Mouse (Mus musculus) ES-E14 (cell line): ENCODE measurements around the gene Pclo. TPM values are rescaled to one million over a fixed set of nuclear protein-coding genes. Genes with fewer than 3 reads are reported as not detected.
"Not testable (repeated sequence)": the region's sequence is repeated elsewhere in the genome, so short reads cannot be mapped to it uniquely, and the experiment has no call there.

Experiments used
- DNase-seq: peaks from one replicate; pipeline ENCODE4 v3.0.0-alpha.2; 2013; ENCODE audit warnings: low read depth, low spot score
- H3K27ac ChIP-seq: 2 replicates; pipeline ENCODE4 v1.5.1; 2012; ENCODE audit warnings: low read depth, mild to moderate bottlenecking, low read length, moderate library complexity, mixed read lengths; ENCODE audit not compliant: poor library complexity, insufficient read depth, severe bottlenecking
- H3K36me3 ChIP-seq: 2 replicates; pipeline ENCODE4 v1.6.1; 2012; ENCODE audit warnings: mild to moderate bottlenecking, low read length, moderate library complexity, mixed read lengths; ENCODE audit not compliant: control insufficient read depth, poor library complexity, insufficient read depth, severe bottlenecking
- H3K4me1 ChIP-seq, 2 experiments: fragments of 150-350 bp in 1 of 2; sonication (generic) in 1 of 2; 2 replicates each; pipeline ENCODE4 v1.6.1; 2012; ENCODE audit warnings: low read length in 2 of 2, mild to moderate bottlenecking in 1 of 2, mixed read lengths in 1 of 2; ENCODE audit not compliant: control insufficient read depth in 2 of 2, insufficient read depth in 2 of 2, poor library complexity in 1 of 2
- H3K4me3 ChIP-seq, 2 experiments: fragments of 150-350 bp in 1 of 2; sonication (generic) in 1 of 2; 2 replicates each; pipeline ENCODE4 v1.5.1; 2012; ENCODE audit warnings: low read length in 2 of 2, low read depth in 1 of 2, mild to moderate bottlenecking in 1 of 2, mixed read lengths in 1 of 2; ENCODE audit not compliant: insufficient read depth in 1 of 2, poor library complexity in 1 of 2, severe bottlenecking in 1 of 2
- H3K9ac ChIP-seq: 2 replicates; pipeline ENCODE4 v1.6.1; 2012; ENCODE audit warnings: low read depth, mild to moderate bottlenecking, low read length, mixed read lengths; ENCODE audit not compliant: poor library complexity, insufficient read depth, severe bottlenecking
- H3K9me3 ChIP-seq: fragments of 150-350 bp; sonication (generic); 2 replicates; pipeline ENCODE4 v1.6.1; 2012; ENCODE audit warnings: low read depth, mild to moderate bottlenecking, low read length; ENCODE audit not compliant: control insufficient read depth, insufficient read depth
- CHD2 ChIP-seq: IDR thresholded peaks from 2 replicates; pipeline ENCODE4 v1.6.1; 2014; ENCODE audit warnings: mild to moderate bottlenecking, low read depth, low read length, inconsistent platforms
- HCFC1 ChIP-seq: IDR thresholded peaks from 2 replicates; pipeline ENCODE4 v1.6.1; 2012; ENCODE audit warnings: low read length, inconsistent platforms, borderline replicate concordance; ENCODE audit not compliant: insufficient read depth
- MAFK ChIP-seq: IDR thresholded peaks from 2 replicates; pipeline ENCODE4 v1.6.1; 2014; ENCODE audit warnings: mild to moderate bottlenecking, low read depth, low read length, inconsistent platforms; ENCODE audit not compliant: insufficient read depth
- ZC3H11A ChIP-seq: IDR thresholded peaks from 2 replicates; pipeline ENCODE4 v1.6.1; 2012; ENCODE audit warnings: low read depth, mild to moderate bottlenecking, inconsistent platforms, low read length, borderline replicate concordance
- ZNF384 ChIP-seq: IDR thresholded peaks from 2 replicates; pipeline ENCODE4 v1.6.1; 2012; ENCODE audit warnings: low read depth, low read length, inconsistent platforms
- in situ Hi-C, 2 experiments: fragments of 600-800 bp; cut with MboI; formaldehyde crosslinking; loops; one replicate each; pipeline ENCODE4 v1.15.1; 2025; ENCODE audit warnings: low sequenced_read_pairs in 2 of 2, inconsistent platforms in 1 of 2; ENCODE audit not compliant: unreplicated experiment in 2 of 2
- total RNA-seq: library from RNA; depleted of rRNA; stranded (reverse); fragments of 300-350 nt; gene quantifications from 2 replicates; pipeline ENCODE4 v1.2.3, GENCODE M21; 2012; rRNA removed

Pclo gene
- 0.27 and 0.48 TPM in 2 replicates for total RNA-seq

- in situ Hi-C loops = no loop called here
- Histone ChIP-seq H3K36me3 (no peaks in the 10 kb centered on the region), H3K4me1 (no peaks in the 10 kb centered on the region), H3K9me3 (no peaks in the 10 kb centered on the region), H3K27ac (peak within 1 kb of the TSS; percentile 44; the same call in 1 of the 2 replicates), H3K4me3 (peak within 1 kb of the TSS; percentile 89 to 97), H3K9ac (peak within 1 kb of the TSS; percentile 89)
- TF ChIP-seq HCFC1 (peak; percentile 90), ZNF384 (no peak)
- DNase-seq = peak; percentile 60
Observed at GRCm38 (mm10) chr5:14514631-14515523, at the start of gene Pclo. Pclo (plus strand) TSS chr5:14514918.

GRCm38 (mm10) chr5:14494431-14494830, 20.3 kb upstream of the Pclo start:
- H3K9me3 ChIP-seq, H3K9ac ChIP-seq, H3K4me3 ChIP-seq, in situ Hi-C loops, H3K27ac ChIP-seq, H3K36me3 ChIP-seq, H3K4me1 ChIP-seq: not testable (repeated sequence)
- peak; percentile 16 for DNase-seq

GRCm38 (mm10) chr5:14508522-14508921, 6.2 kb upstream of the Pclo start:
- Histone ChIP-seq H3K4me1 (no peaks in the 10 kb centered on the region), H3K36me3 (no peaks in the 10 kb centered on the region), H3K27ac (no peak overlapping the region), H3K9ac (no peak overlapping the region), H3K9me3 (no peaks in the 10 kb centered on the region), H3K4me3 (no peak overlapping the region)
- TF ChIP-seq ZNF384 (no peak), CHD2 (no peak), MAFK (no peak), HCFC1 (no peak), ZC3H11A (no peak)
- in situ Hi-C loops = no loop called here
- no peak for DNase-seq

GRCm38 (mm10) chr5:14509621-14510020, 5.1 kb upstream of the Pclo start:
- H3K4me3 ChIP-seq = no peak overlapping the region
- no peak overlapping the region for H3K27ac ChIP-seq
- no peak for DNase-seq

More at GRCm38 (mm10) chr5:14509621-14510020, 5.1 kb upstream of the Pclo start:
- TF ChIP-seq MAFK = no peak
- TF ChIP-seq HCFC1 = no peak
- TF ChIP-seq ZNF384 = no peak
- no peak for TF ChIP-seq CHD2
- no peak for TF ChIP-seq ZC3H11A
- in situ Hi-C loops = no loop called here
- Histone ChIP-seq H3K9ac (no peak overlapping the region), H3K9me3 (no peaks in the 10 kb centered on the region), H3K36me3 (no peaks in the 10 kb centered on the region), H3K4me1 (no peaks in the 10 kb centered on the region)
